8 mouse cellular contexts compared by ENCODE assay signal in genomic region chr5:125465701-125466106, GRCm38 (mm10). TPM values are rescaled to one million over a fixed set of nuclear protein-coding genes. Genes with fewer than 3 reads are reported as not detected.
A peak's percentile ranks its signal among the peaks of the same experiment; 100 is the strongest.
DNase-seq lines count a peak whose midpoint lies in the region; ATAC-seq lines count a peak whose summit lies in the region.

No protein-coding gene starts in this region.

- H3K4me2 ChIP-seq in hindbrain, embryonic 14.5 days (replicated peaks), result peak overlapping the region; percentile 51

- H3K36me3 ChIP-seq in hindbrain, embryonic 14.5 days (replicated peaks; ENCODE audit: control insufficient read depth, insufficient read depth), result no peaks in the 10 kb centered on the region

- H3K27me3 ChIP-seq in hindbrain, embryonic 14.5 days (ENCODE audit: control insufficient read depth, insufficient read depth, low read length), result no peaks in the 10 kb centered on the region

- peak overlapping the region; percentile 22 for H3K4me3 ChIP-seq in hindbrain, embryonic 14.5 days (replicated peaks; ENCODE audit: low read length)

- ATAC-seq in hindbrain, embryonic 14.5 days (ENCODE audit: low FRiP score), result peak; percentile 99

- no peaks in the 10 kb centered on the region for H3K9me3 ChIP-seq in hindbrain, embryonic 14.5 days (ENCODE audit: control insufficient read depth, low read length)

- peak overlapping the region; percentile 62 for H3K27ac ChIP-seq in hindbrain, embryonic 14.5 days

- DNase-seq in R1 (ENCODE audit: low read depth, low spot score), result peak; percentile 100
- peak; percentile 93 to 96 for DNase-seq in cerebellum, postnatal 25 days
- peak; percentile 93 to 95 for DNase-seq in frontal cortex, postnatal 25 days (ENCODE audit: low spot score in 2 of 2)
- DNase-seq in hindbrain, embryonic 14.5 days (ENCODE audit: low spot score), result peak; percentile 96
- peak; percentile 95 to 98 for DNase-seq in layer of hippocampus, postnatal 36 days
- DNase-seq in lung, postnatal 36 days, result peak; percentile 98
- peak; percentile 99 for DNase-seq in retina, postnatal 1 day
- DNase-seq in urinary bladder, adult 18-20 months (ENCODE audit: low spot score in 2 of 2), result peak; percentile 84 to 95

- H3K9ac ChIP-seq in hindbrain, embryonic 14.5 days, result peak overlapping the region; percentile 37; the same call in 1 of the 2 replicates

- under 1% methylated on average over 25 of the region's 25 CpGs for WGBS in hindbrain, embryonic 14.5 days

- H3K4me1 ChIP-seq in hindbrain, embryonic 14.5 days (replicated peaks; ENCODE audit: control insufficient read depth, insufficient read depth, low read length), result 0 out of 2 replicates have a peak, but pooled peaks cover 5% of the 10 kb centered on the region

RNA-seq across cellular contexts. Expression of gene Aacs, which starts 9.9 kb away (rescaled TPM):
- 75.5 and 98.4 TPM in 2 replicates for polyA plus RNA-seq in hindbrain, embryonic 14.5 days (2014; fragmentation: Nextera tagmentation; extraction: Ambion mirVana)
- 10 to 100 TPM; 53.9 to 56.1 TPM for total RNA-seq in layer of hippocampus, postnatal 36 days (2021)

RNA-seq across cellular contexts. Expression of gene Bri3bp, which starts 24.3 kb away (rescaled TPM):
- 34.3 and 36.7 TPM in 2 replicates for polyA plus RNA-seq in hindbrain, embryonic 14.5 days (2014; fragmentation: Nextera tagmentation; extraction: Ambion mirVana)
- 100 to 1,000 TPM; 105 to 106 TPM for total RNA-seq in layer of hippocampus, postnatal 36 days (2021)

RNA-seq across cellular contexts. Expression of gene Dhx37, which starts 31.8 kb away (rescaled TPM):
- polyA plus RNA-seq in hindbrain, embryonic 14.5 days (2014; fragmentation: Nextera tagmentation; extraction: Ambion mirVana), result 6.8 and 10.2 TPM in 2 replicates
- 10 to 100 TPM; 12.2 to 12.7 TPM for total RNA-seq in layer of hippocampus, postnatal 36 days (2021)

Comparison
In these comparisons a context has a peak if more than half of its experiments do, and no peak if none do; other contexts are left out.
1. Peak in every context shown above with its lines: DNase-seq, ATAC-seq, H3K4me3 ChIP-seq and H3K27ac ChIP-seq.